Mouse (Mus musculus): ENCODE results near the gene Acp2. TPM values are rescaled to one million over a fixed set of nuclear protein-coding genes. Genes with fewer than 3 reads are reported as not detected.

Acp2 gene
- polyA plus RNA-seq, 1 experiment from 2014 or later = 35.1 TPM

DNA sequence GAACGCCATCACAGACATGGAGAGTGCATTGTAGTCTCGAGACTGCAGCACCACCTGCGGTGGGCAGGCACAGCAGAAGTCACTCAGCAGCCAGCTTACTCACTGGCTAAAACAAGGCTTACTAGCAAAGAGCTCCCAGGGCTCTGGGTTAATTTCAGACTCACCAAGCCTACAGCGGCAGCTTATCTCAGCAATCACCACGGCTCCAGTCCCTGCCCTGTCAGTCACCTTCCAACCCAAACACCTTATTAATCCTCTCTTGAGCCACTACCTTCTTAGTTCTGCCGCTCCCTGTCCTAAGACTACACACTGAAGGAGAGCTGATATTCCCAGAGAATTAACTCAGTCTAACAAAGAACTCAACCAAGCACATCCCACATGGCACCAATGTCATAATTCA is 26.5 kb upstream of the Acp2 start:
- no peak for ATAC-seq (ENCODE audit: low FRiP score)
- no peak overlapping the region for H3K4me2 ChIP-seq
- H3K4me1 ChIP-seq = peaks cover 19% of the 10 kb centered on the region
- no peak overlapping the region for H3K4me3 ChIP-seq (replicated peaks)
- no peaks in the 10 kb centered on the region for H3K9me3 ChIP-seq (replicated peaks)
- no peak overlapping the region for H3K27ac ChIP-seq (replicated peaks)
- H3K9ac ChIP-seq (replicated peaks) = no peak overlapping the region
- 85% methylated on average over 6 of the region's 6 CpGs for WGBS
- no peaks in the 10 kb centered on the region for H3K27me3 ChIP-seq (replicated peaks)
- H3K36me3 ChIP-seq = peaks cover 66% of the 10 kb centered on the region

DNA sequence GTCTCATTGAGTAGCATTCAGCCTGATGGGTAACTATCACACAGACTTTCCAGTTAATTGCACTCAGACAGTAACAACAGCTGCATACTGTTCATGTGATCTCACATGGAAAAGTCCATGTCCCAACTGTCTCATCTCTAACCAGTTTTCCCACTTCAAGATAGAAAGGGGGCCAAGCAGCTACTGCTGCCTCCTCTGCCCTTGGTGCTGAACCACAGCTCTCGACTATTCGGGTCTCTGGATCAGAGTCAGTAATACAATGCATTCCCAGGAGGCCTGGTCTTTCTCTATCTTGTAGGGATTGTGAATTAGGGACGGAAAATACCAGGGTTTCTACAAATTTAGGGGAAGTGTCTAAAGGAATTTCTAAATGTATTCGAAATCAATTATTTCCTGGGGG is 22.9 kb upstream of the Acp2 start:
- peaks cover 32% of the 10 kb centered on the region for H3K36me3 ChIP-seq
- WGBS = 43% methylated on average over 4 of the region's 4 CpGs
- H3K4me2 ChIP-seq = peak overlapping the region; percentile 88; the same call in 1 of the 2 replicates
- no peak overlapping the region; the same call in 1 of the 2 replicates for H3K27ac ChIP-seq (replicated peaks)
- no peaks in the 10 kb centered on the region for H3K27me3 ChIP-seq (replicated peaks)
- H3K9me3 ChIP-seq (replicated peaks) = no peaks in the 10 kb centered on the region
- no peak for ATAC-seq (ENCODE audit: low FRiP score)
- no peak overlapping the region for H3K4me3 ChIP-seq (replicated peaks)
- H3K9ac ChIP-seq (replicated peaks) = no peak overlapping the region
- H3K4me1 ChIP-seq = peaks cover 36% of the 10 kb centered on the region

DNA sequence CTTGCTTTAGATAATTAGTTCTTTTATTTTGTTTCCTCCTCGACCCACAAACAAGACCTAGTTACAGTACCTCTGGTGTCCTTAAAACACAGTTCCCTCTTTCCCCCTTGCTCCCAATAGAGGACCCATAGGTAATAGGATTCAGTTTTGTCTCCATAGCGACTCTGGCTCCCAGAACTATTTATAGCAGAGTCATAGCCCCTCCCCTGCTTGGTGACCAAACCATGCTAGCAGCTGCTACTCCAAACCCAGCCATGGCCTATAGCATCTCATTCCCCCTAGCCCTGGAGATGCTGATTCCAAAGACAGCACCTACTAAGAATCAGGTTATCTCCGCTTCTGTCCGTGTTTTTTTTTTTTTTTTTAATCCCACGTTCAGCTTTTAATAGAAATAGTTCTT is 22.0 kb upstream of the Acp2 start:
- no peak for ATAC-seq (ENCODE audit: low FRiP score)
- H3K9me3 ChIP-seq (replicated peaks) = no peaks in the 10 kb centered on the region
- peaks cover 36% of the 10 kb centered on the region for H3K4me1 ChIP-seq
- H3K27ac ChIP-seq (replicated peaks) = no peak overlapping the region
- no peak overlapping the region; the same call in 1 of the 2 replicates for H3K9ac ChIP-seq (replicated peaks)
- peaks cover 26% of the 10 kb centered on the region for H3K36me3 ChIP-seq
- H3K4me3 ChIP-seq (replicated peaks) = no peak overlapping the region
- H3K27me3 ChIP-seq (replicated peaks) = no peaks in the 10 kb centered on the region
- H3K4me2 ChIP-seq = peak overlapping the region; percentile 88
- WGBS = 72% methylated on average over 5 of the region's 5 CpGs

DNA sequence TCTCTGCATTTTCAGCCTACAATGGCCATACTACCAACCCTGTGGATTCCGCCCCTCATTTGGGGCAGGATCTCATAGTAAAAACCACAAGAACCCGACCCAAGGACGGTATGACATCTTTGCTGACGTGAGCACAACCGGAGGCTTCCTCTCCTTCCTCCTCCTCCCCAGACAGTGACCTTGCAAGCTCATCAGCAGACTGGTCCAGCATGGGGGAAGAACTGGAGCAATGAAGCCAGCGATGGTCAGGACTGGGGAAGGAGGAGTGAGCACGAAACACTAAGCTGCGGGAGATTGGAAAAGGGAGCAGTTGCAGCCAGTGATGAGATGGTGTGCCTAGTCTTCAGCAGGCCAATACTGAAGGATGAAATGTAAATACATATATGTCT is 20.7 kb upstream of the Acp2 start:
- Histone ChIP-seq H3K27ac (replicated peaks) (peak overlapping the region; percentile 95), H3K4me3 (replicated peaks) (peak overlapping the region; percentile 89), H3K36me3 (peaks cover 14% of the 10 kb centered on the region), H3K9ac (replicated peaks) (peak overlapping the region; percentile 91), H3K27me3 (replicated peaks) (no peaks in the 10 kb centered on the region), H3K9me3 (replicated peaks) (no peaks in the 10 kb centered on the region), H3K4me1 (peaks cover 36% of the 10 kb centered on the region), H3K4me2 (peak overlapping the region; percentile 88)
- ATAC-seq (ENCODE audit: low FRiP score) = no peak
- WGBS = 9% methylated on average over 8 of the region's 8 CpGs

DNA sequence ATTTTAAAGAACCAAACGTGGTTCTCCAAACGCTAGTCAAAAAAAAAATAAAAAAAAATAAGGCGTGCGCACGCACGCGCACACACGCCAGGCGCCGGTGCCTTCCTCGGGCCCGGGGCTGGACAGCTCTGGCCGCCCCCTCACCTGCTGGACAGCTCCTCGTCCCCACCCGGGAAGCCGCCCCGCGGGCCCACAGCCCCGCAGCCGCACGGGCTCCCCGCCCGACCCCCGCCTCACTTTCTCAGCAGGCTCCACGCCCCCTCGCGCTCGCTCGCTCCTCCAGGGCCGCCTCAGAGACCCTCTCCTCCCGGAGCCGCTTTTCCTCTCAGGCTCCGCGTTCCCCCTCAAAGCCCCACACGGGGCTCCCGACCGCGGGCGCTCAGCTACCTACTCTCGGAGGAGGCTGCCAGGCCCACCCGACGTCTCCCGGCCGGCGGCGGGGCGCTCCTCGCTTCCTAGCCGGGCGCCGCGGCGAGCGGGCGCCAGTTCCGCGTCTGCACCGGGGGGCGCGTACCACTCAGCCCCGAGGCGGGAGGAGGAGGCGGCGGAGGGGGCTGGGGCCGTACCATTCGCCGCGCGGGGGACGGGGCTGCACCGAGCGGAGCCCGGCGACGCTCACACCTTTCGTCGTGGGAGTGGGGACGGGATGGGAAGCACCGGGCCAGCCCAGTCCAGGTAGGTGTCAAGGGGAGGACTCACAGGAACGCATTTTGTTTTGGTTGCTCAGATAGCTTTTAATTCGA is 20.1 kb upstream of the Acp2 start:
- peak overlapping the region; percentile 89 for H3K4me3 ChIP-seq (replicated peaks)
- peaks cover 12% of the 10 kb centered on the region for H3K36me3 ChIP-seq
- H3K27ac ChIP-seq (replicated peaks) = peak overlapping the region; percentile 95
- H3K9me3 ChIP-seq (replicated peaks) = no peaks in the 10 kb centered on the region
- H3K4me1 ChIP-seq = peaks cover 36% of the 10 kb centered on the region
- peak overlapping the region; percentile 91 for H3K9ac ChIP-seq (replicated peaks)
- WGBS = under 1% methylated on average over 71 of the region's 81 CpGs
- H3K27me3 ChIP-seq (replicated peaks) = no peaks in the 10 kb centered on the region
- peak overlapping the region; percentile 88 for H3K4me2 ChIP-seq
- peak; percentile 96 for ATAC-seq (ENCODE audit: low FRiP score)

DNA sequence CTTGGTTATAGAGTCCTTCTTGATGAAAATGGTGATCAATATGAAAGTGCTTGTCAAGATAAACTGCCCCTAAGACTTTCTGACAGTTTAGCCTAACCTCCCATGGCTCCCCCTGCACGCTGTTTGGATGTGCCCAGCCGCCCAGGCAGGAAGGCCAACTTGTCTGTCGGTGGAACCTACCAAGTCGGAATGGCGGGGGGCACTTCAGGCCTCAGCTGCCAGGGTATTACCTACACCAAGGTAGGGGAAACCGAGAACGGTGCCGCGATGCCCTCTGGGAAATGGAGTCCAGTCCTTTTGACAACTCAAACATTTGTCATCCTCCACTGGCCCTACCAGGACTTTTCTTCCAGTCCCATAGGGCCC is 19.6 kb upstream of the Acp2 start:
- 0% methylated on average over 9 of the region's 9 CpGs for WGBS
- peak; percentile 97 for ATAC-seq (ENCODE audit: low FRiP score)
- Histone ChIP-seq H3K27me3 (replicated peaks) (no peaks in the 10 kb centered on the region), H3K36me3 (peaks cover 7% of the 10 kb centered on the region), H3K27ac (replicated peaks) (peak overlapping the region; percentile 95), H3K4me3 (replicated peaks) (peak overlapping the region; percentile 89), H3K9ac (replicated peaks) (peak overlapping the region; percentile 91), H3K4me2 (peak overlapping the region; percentile 88), H3K9me3 (replicated peaks) (no peaks in the 10 kb centered on the region), H3K4me1 (peaks cover 36% of the 10 kb centered on the region)

DNA sequence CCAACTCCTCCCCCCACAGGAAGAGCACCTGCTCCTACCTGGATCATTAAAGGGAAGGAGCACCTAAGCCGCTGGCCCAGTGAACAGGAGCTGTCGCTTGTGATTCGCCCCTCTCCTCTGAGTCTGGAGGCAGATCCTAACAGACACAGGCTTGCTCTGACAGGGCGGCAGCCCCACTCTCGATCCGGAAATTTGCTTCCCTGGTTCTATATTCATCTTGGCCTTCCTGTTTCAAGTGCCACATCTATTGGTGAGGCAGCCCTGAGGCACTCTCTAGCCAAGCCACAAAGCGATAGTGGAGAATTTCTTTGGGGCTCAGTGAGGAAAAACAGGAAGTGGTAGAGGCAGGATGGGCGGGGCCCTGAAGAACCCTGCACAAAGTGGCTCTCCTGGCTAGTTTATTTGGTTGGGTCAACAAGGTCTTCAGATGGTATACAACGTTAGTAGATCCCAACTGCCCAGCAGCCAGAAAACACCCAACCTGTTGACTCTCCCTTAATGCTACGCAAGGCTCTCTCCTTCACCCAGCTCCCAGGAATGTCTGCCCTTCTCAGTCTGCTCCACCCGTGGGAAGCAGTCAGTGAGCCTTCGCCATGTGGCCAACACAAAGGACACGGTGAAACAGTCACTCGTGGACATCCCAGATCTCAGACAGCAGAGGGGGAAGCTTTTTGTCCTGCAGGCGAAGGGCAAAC is 18.8 kb upstream of the Acp2 start, which contains the start of gene Madd:
Gene Madd (minus strand): TSS at position 127 of the 695 bp plus-strand sequence.
- no peak; the same call in 1 of the 2 replicates for ATAC-seq (ENCODE audit: low FRiP score)

DNA sequence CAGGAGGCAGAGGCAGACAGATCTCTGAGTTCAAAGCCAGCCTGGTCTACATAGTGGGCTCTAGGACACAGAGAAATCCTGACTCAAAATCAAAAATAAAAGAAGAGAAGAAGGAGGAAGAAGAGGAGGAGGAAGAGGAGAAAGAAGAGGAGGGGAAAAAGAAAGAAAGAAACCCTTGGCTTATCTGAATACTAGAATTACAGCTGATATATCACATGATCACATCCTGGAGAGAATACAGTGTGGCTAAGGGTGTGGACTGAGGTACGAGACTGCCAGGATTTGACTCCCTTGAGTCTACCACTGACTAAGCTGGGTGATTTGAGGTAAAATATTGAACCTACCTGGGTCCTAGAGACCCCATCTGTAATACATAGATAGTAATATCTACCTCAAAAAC is 16.5 kb upstream of the Acp2 start:
- Histone ChIP-seq H3K27me3 (replicated peaks) (no peaks in the 10 kb centered on the region), H3K36me3 (no peaks in the 10 kb centered on the region)

More for the DNA sequence above, 18.8 kb upstream of the Acp2 start, which contains the start of gene Madd:
- 71% methylated on average over 15 of the region's 15 CpGs for WGBS
- Histone ChIP-seq H3K27ac (replicated peaks) (peak within 1 kb of the TSS; percentile 95), H3K4me1 (peaks cover 36% of the 10 kb centered on the region), H3K27me3 (replicated peaks) (no peaks in the 10 kb centered on the region), H3K4me3 (replicated peaks) (peak within 1 kb of the TSS; percentile 89), H3K9ac (replicated peaks) (peak within 1 kb of the TSS; percentile 91), H3K4me2 (peak within 1 kb of the TSS; percentile 88), H3K36me3 (peaks cover 5% of the 10 kb centered on the region; the same call in 1 of the 2 replicates), H3K9me3 (replicated peaks) (no peaks in the 10 kb centered on the region)

DNA sequence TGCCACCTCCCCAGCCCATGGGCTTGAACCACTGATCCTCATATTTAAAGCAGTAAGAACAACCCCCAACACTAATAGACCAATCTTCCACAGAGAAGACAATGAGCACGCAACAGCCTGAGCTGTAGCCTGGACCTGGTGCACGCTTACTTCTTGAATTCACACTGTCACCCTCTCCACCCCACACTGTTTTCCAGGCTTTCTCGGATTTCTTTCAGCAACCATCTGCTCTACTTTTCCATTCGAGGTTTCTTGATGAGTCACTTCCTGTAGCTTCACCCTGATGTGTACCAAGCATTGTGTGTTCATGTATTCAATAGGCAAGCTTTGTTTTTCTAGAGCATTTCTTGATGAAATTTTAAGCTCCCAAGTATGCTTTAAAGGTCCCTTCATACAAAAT is 15.3 kb upstream of the Acp2 start:
- H3K27ac ChIP-seq (replicated peaks) = no peak overlapping the region
- no peaks in the 10 kb centered on the region for H3K27me3 ChIP-seq (replicated peaks)
- no peaks in the 10 kb centered on the region for H3K36me3 ChIP-seq
- no peaks in the 10 kb centered on the region for H3K9me3 ChIP-seq (replicated peaks)
- 80% methylated on average over 4 of the region's 4 CpGs for WGBS
- no peak overlapping the region for H3K4me2 ChIP-seq
- H3K4me3 ChIP-seq (replicated peaks) = no peak overlapping the region
- peaks cover 9% of the 10 kb centered on the region for H3K4me1 ChIP-seq
- H3K9ac ChIP-seq (replicated peaks) = no peak overlapping the region
- ATAC-seq (ENCODE audit: low FRiP score) = no peak

More for the DNA sequence above, 16.5 kb upstream of the Acp2 start:
- Histone ChIP-seq H3K4me3 (replicated peaks) (no peak overlapping the region), H3K4me2 (no peak overlapping the region), H3K9me3 (replicated peaks) (no peaks in the 10 kb centered on the region), H3K27ac (replicated peaks) (no peak overlapping the region), H3K4me1 (peaks cover 17% of the 10 kb centered on the region), H3K9ac (replicated peaks) (no peak overlapping the region)
- WGBS = 70% methylated on average over 1 of the region's 1 CpGs
- no peak for ATAC-seq (ENCODE audit: low FRiP score)

DNA sequence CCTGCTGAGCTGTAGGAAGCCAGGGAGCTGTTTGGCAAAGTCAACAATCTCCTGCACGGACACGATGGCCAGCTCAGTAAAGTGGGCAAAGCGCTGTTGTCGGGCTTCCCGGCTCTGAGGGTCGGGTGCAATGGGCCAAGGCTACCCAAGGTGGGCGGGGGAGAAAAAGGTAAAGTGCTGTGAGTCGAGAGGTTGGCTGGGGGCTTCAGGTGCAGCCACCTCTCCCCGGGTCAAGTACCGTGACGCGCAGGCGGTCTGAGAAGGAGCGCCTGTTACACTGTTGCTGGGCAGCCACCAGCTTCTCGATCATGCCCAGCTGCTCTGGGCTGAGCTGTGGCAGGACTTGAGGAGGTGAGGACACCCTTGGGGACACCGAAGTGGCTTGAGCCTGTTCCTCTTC is 12.2 kb upstream of the Acp2 start:
- no peak overlapping the region for H3K9ac ChIP-seq (replicated peaks)
- H3K4me2 ChIP-seq = no peak overlapping the region
- H3K9me3 ChIP-seq (replicated peaks) = no peaks in the 10 kb centered on the region
- no peak for ATAC-seq (ENCODE audit: low FRiP score)
- H3K36me3 ChIP-seq = no peaks in the 10 kb centered on the region
- no peak overlapping the region for H3K27ac ChIP-seq (replicated peaks)
- no peak overlapping the region for H3K4me3 ChIP-seq (replicated peaks)
- no peaks in the 10 kb centered on the region for H3K27me3 ChIP-seq (replicated peaks)
- 90% methylated on average over 16 of the region's 16 CpGs for WGBS
- peaks cover 8% of the 10 kb centered on the region for H3K4me1 ChIP-seq

DNA sequence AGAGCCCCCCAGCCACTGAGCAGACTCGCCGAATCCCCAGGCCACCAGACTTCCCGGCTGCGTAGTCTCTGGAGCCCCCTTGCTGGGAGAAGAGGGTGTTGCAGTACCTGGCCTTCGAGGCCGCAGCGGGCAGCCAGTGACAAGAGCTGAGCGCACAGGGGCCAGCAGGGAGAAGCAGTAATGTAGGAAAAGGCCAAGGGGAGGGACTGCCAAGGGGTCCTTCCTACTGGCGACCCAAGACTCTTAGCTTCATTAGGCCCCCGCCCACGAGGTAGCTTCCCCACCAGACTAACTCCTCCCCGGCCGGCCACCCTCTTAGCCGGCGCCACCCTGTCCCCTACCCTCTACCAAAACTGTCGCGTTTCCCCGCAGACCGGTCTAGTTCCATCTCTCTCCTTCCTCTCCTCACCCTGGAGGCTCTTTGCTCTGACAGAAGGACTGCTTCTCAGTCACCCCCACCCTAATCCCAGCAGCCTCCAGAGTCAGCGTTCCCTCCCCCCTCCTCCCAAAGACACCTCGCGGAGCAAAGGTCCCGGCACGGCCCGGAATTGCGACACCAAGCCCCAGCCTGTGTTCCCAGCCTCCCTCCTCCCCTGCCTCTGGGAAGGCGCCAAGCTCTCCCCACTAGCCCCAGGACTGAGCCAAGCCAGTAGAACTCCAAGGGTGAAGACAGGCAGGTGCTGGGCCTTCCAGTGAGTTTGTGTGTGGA is 7.9 kb upstream of the Acp2 start:
- Histone ChIP-seq H3K27me3 (replicated peaks) (no peaks in the 10 kb centered on the region), H3K4me3 (replicated peaks) (peak overlapping the region; percentile 26), H3K4me1 (peaks cover 8% of the 10 kb centered on the region), H3K9ac (replicated peaks) (no peak overlapping the region), H3K36me3 (no peaks in the 10 kb centered on the region), H3K9me3 (replicated peaks) (no peaks in the 10 kb centered on the region), H3K4me2 (peak overlapping the region; percentile 59), H3K27ac (replicated peaks) (0 out of 2 replicates have a peak overlapping the region, but pooled peaks have one; percentile 23)
- 2% methylated on average over 27 of the region's 27 CpGs for WGBS
- ATAC-seq (ENCODE audit: low FRiP score) = peak; percentile 77; the same call in 1 of the 2 replicates
